Mouse (Mus musculus) forebrain, embryonic 12.5 days (tissue): ENCODE measurements at regions not wholly inside any gene's neighbourhood (a gene's known extent, or its start where the extent isn't known, plus 50 kb on each side); places are given as distances from the start of the nearest gene placed in this dataset.

Experiments used
- ATAC-seq: fragments of 200-750 bp; cut with Nextera tagmentation; 2 replicates; pipeline ENCODE4 v1.8.0; 2017; ENCODE audit warnings: moderate TSS enrichment; ENCODE audit not compliant: low FRiP score
- H3K27ac ChIP-seq: fragments of 300-500 bp; sonication (generic); 2 replicates; pipeline ENCODE4 v1.5.1; 2016; ENCODE audit warnings: mild to moderate bottlenecking
- H3K27me3 ChIP-seq: fragments of 300-500 bp; sonication (generic); 2 replicates; pipeline ENCODE4 v1.6.1; 2016; ENCODE audit warnings: mild to moderate bottlenecking
- H3K36me3 ChIP-seq: fragments of 300-500 bp; sonication (generic); replicated peaks from 2 replicates; pipeline ENCODE4 v1.6.1; 2016; ENCODE audit warnings: mild to moderate bottlenecking
- H3K4me1 ChIP-seq: fragments of 300-500 bp; sonication (generic); 2 replicates; pipeline ENCODE4 v1.6.1; 2016
- H3K4me2 ChIP-seq: fragments of 300-500 bp; sonication (generic); 2 replicates; pipeline ENCODE4 v1.6.1; 2016; ENCODE audit warnings: mild to moderate bottlenecking, moderate library complexity
- H3K4me3 ChIP-seq: fragments of 300-500 bp; sonication (generic); replicated peaks from 2 replicates; pipeline ENCODE4 v1.5.1; 2016; ENCODE audit warnings: mild to moderate bottlenecking
- H3K9ac ChIP-seq: fragments of 300-500 bp; sonication (generic); 2 replicates; pipeline ENCODE4 v1.6.1; 2016; ENCODE audit warnings: mild to moderate bottlenecking
- H3K9me3 ChIP-seq: fragments of 300-500 bp; sonication (generic); 2 replicates; pipeline ENCODE4 v1.6.1; 2016
- whole genome bisulfite sequencing: fragments of 180-500 bp; shearing (Covaris S2); methylation state at CpG from one replicate; pipeline ENCODE4 v1.1.7; 2016; 5-methylcytosine and 5-hydroxymethylcytosine counted together

GRCm38 (mm10) chr9:49851522-49851921 lies 52.8 kb upstream of the Ncam1 start:
- ATAC-seq: no peak
- Histone ChIP-seq H3K4me1 (peaks cover 9% of the 10 kb centered on the region), H3K36me3 (no peaks in the 10 kb centered on the region), H3K4me3 (no peak overlapping the region), H3K9me3 (no peaks in the 10 kb centered on the region), H3K9ac (no peak overlapping the region), H3K27me3 (no peaks in the 10 kb centered on the region; the same call in 1 of the 2 replicates), H3K4me2 (no peak overlapping the region), H3K27ac (no peak overlapping the region)
- WGBS: 66% methylated on average over 3 of the region's 3 CpGs

- Histone ChIP-seq H3K4me3 (no peak overlapping the region), H3K4me1 (peaks cover 9% of the 10 kb centered on the region), H3K9ac (no peak overlapping the region), H3K36me3 (no peaks in the 10 kb centered on the region), H3K27me3 (no peaks in the 10 kb centered on the region; the same call in 1 of the 2 replicates), H3K27ac (no peak overlapping the region), H3K9me3 (no peaks in the 10 kb centered on the region), H3K4me2 (no peak overlapping the region)
- ATAC-seq: no peak
- WGBS: 46% methylated on average over 2 of the region's 2 CpGs
Observed at GRCm38 (mm10) chr9:49849442-49849841, 50.7 kb upstream of the Ncam1 start.

DNA sequence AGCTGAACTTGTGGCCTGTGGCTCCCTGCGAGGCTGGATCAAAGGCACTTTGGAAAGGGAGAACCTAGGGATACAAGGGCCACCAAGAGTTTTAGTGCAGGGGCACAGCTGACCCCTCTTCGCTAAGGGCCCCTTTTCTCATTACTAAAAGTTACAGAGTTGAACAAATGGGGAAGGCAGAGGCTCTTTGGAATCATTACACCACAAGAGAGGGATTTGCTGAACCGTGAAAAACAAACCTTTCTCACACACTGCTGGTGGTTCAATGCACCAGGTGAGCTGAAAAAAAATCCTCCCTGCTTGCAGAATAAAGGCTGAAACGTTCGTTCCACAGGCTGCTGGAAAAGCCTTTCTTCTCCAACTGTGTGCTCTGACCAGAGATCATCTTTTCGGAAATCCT lies 50.2 kb upstream of the Ncam1 start:
- Histone ChIP-seq H3K4me1 (peaks cover 9% of the 10 kb centered on the region), H3K27me3 (no peaks in the 10 kb centered on the region; the same call in 1 of the 2 replicates), H3K27ac (no peak overlapping the region), H3K9me3 (no peaks in the 10 kb centered on the region), H3K4me3 (no peak overlapping the region), H3K36me3 (no peaks in the 10 kb centered on the region), H3K9ac (no peak overlapping the region), H3K4me2 (no peak overlapping the region)
- WGBS: 6% methylated on average over 6 of the region's 6 CpGs
- no peak for ATAC-seq
